Mouse (Mus musculus) myocyte (in vitro differentiated cells): ENCODE results near the gene Msi2. TPM values are rescaled to one million over a fixed set of nuclear protein-coding genes. Genes with fewer than 3 reads are reported as not detected.

Experiments used
- H3K27me3 ChIP-seq: one replicate; pipeline ENCODE4 v1.6.1; 2011; ENCODE audit not compliant: control insufficient read depth, insufficient read depth, insufficient read length
- H3K36me3 ChIP-seq: one replicate; pipeline ENCODE4 v1.6.1; 2011; ENCODE audit not compliant: control insufficient read depth, insufficient read depth
- H3K4me2 ChIP-seq: one replicate; pipeline ENCODE4 v1.6.1; 2011; ENCODE audit warnings: low read depth, control low read depth
- H3K4me3 ChIP-seq: one replicate; pipeline ENCODE4 v1.5.1; 2011; ENCODE audit warnings: mild to moderate bottlenecking, control low read depth, moderate library complexity
- H3K79me2 ChIP-seq: one replicate; pipeline ENCODE4 v1.6.1; 2011; ENCODE audit not compliant: control insufficient read depth, insufficient read depth
- H3ac ChIP-seq: one replicate; pipeline ENCODE4 v1.6.1; 2011; ENCODE audit not compliant: control insufficient read depth, insufficient read length
- CEBPB ChIP-seq: IDR thresholded peaks from 2 replicates; pipeline ENCODE4 v1.6.1; 2011; ENCODE audit warnings: mild to moderate bottlenecking, moderate library complexity; ENCODE audit not compliant: poor library complexity, insufficient read depth, severe bottlenecking
- E2F4 ChIP-seq: IDR thresholded peaks from one replicate; pipeline ENCODE4 v1.6.1; 2011; ENCODE audit warnings: mild to moderate bottlenecking, control low read depth, moderate library complexity; ENCODE audit not compliant: insufficient read depth
- MAX ChIP-seq: IDR thresholded peaks from one replicate; pipeline ENCODE4 v1.6.1; 2011; ENCODE audit warnings: low read depth, mild to moderate bottlenecking, control low read depth
- MYOD1 ChIP-seq, 3 experiments: IDR thresholded peaks; one replicate each; pipeline ENCODE4 v1.6.1; 2011; ENCODE audit warnings: control low read depth in 2 of 3, low read depth in 2 of 3, mild to moderate bottlenecking in 2 of 3, moderate library complexity in 1 of 3; ENCODE audit not compliant: insufficient read length in 2 of 3, control insufficient read depth in 1 of 3
- MYOG ChIP-seq, 3 experiments: IDR thresholded peaks; one replicate each; pipeline ENCODE4 v1.6.1; 2011; ENCODE audit warnings: control low read depth in 2 of 3, low read depth in 2 of 3, mild to moderate bottlenecking in 2 of 3; ENCODE audit not compliant: insufficient read length in 2 of 3, control insufficient read depth in 1 of 3, insufficient read depth in 1 of 3
- POLR2A ChIP-seq: IDR thresholded peaks from one replicate; pipeline ENCODE4 v1.6.1; 2011; ENCODE audit warnings: low read depth, mild to moderate bottlenecking, control low read depth, moderate library complexity; ENCODE audit not compliant: insufficient read length
- POLR2AphosphoS2 ChIP-seq: IDR thresholded peaks from one replicate; pipeline ENCODE4 v1.6.1; 2011; ENCODE audit warnings: low read depth, control low read depth; ENCODE audit not compliant: insufficient read length
- REST ChIP-seq: IDR thresholded peaks from one replicate; pipeline ENCODE4 v1.6.1; 2011; ENCODE audit warnings: mild to moderate bottlenecking, control low read depth, moderate library complexity; ENCODE audit not compliant: insufficient read depth, insufficient read length
- SRF ChIP-seq: IDR thresholded peaks from one replicate; pipeline ENCODE4 v1.6.1; 2011; ENCODE audit warnings: low read depth; ENCODE audit not compliant: control insufficient read depth, insufficient read length
- TCF12 ChIP-seq: IDR thresholded peaks from one replicate; pipeline ENCODE4 v1.6.1; 2011; ENCODE audit warnings: mild to moderate bottlenecking, control low read depth; ENCODE audit not compliant: poor library complexity, insufficient read depth, severe bottlenecking
- TCF3 ChIP-seq: IDR thresholded peaks from one replicate; pipeline ENCODE4 v1.6.1; 2011; ENCODE audit warnings: low read depth, control low read depth; ENCODE audit not compliant: insufficient read length
- USF1 ChIP-seq: IDR thresholded peaks from one replicate; pipeline ENCODE4 v1.6.1; 2011; ENCODE audit warnings: low read depth, mild to moderate bottlenecking, control low read depth, moderate library complexity
- polyA plus RNA-seq: library from polyadenylated mRNA; unstranded; fragments of >200 nt; fragmentation: generic; extraction: Trizol; gene quantifications from one replicate; pipeline ENCODE4 v1.2.1, GENCODE M21; 2012; ENCODE audit warnings: missing spikeins

Msi2 gene
- polyA plus RNA-seq, 1 experiment, result 37.9 TPM

- no peak overlapping the region for H3K4me2 ChIP-seq
- H3ac ChIP-seq, result no peak overlapping the region
- no peaks in the 10 kb centered on the region for H3K27me3 ChIP-seq
- peaks cover 8% of the 10 kb centered on the region for H3K36me3 ChIP-seq
- no peaks in the 10 kb centered on the region for H3K79me2 ChIP-seq
- TF ChIP-seq REST, result no peak
- no peak for TF ChIP-seq USF1
- TF ChIP-seq TCF12, result no peak
- TF ChIP-seq CEBPB, result no peak
- TF ChIP-seq MAX, result no peak
- no peak for TF ChIP-seq POLR2A
- no peak for TF ChIP-seq MYOG (IDR thresholded peaks at IDR 0.05; ENCODE audit: control insufficient read depth in 1 of 3, insufficient read depth in 1 of 3, insufficient read length in 2 of 3, low read depth in 2 of 3)
- no peak for TF ChIP-seq E2F4
- TF ChIP-seq TCF3, result no peak
- TF ChIP-seq MYOD1 (IDR thresholded peaks at IDR 0.05; ENCODE audit: control insufficient read depth in 1 of 3, insufficient read length in 2 of 3, low read depth in 2 of 3), result no peak
- no peak for TF ChIP-seq SRF
- no peak for TF ChIP-seq POLR2AphosphoS2
- H3K4me3 ChIP-seq, result no peak overlapping the region
Measured at GRCm38 (mm10) chr11:88443905-88444304, 274.4 kb downstream of the Msi2 start.

GRCm38 (mm10) chr11:88443291-88443690, 275.0 kb downstream of the Msi2 start:
- Histone ChIP-seq H3K36me3 (peaks cover 8% of the 10 kb centered on the region), H3K4me2 (no peak overlapping the region), H3K79me2 (no peaks in the 10 kb centered on the region), H3K4me3 (no peak overlapping the region), H3K27me3 (no peaks in the 10 kb centered on the region), H3ac (no peak overlapping the region)
- TF ChIP-seq MYOG (IDR thresholded peaks at IDR 0.05; ENCODE audit: control insufficient read depth in 1 of 3, insufficient read depth in 1 of 3, insufficient read length in 2 of 3, low read depth in 2 of 3) (no peak), TCF12 (no peak), SRF (no peak), USF1 (no peak), MAX (no peak), POLR2A (no peak), CEBPB (no peak)

- Histone ChIP-seq H3K4me2 (no peak overlapping the region), H3ac (no peak overlapping the region), H3K27me3 (no peaks in the 10 kb centered on the region), H3K79me2 (no peaks in the 10 kb centered on the region), H3K4me3 (no peak overlapping the region), H3K36me3 (peaks cover 8% of the 10 kb centered on the region)
- TF ChIP-seq MYOD1 (IDR thresholded peaks at IDR 0.05; ENCODE audit: control insufficient read depth in 1 of 3, insufficient read length in 2 of 3, low read depth in 2 of 3) (no peak), MYOG (IDR thresholded peaks at IDR 0.05; ENCODE audit: control insufficient read depth in 1 of 3, insufficient read depth in 1 of 3, insufficient read length in 2 of 3, low read depth in 2 of 3) (no peak), REST (no peak), TCF12 (no peak), CEBPB (no peak)
Measured at GRCm38 (mm10) chr11:88441871-88442740, 276.2 kb downstream of the Msi2 start.

- peaks cover 5% of the 10 kb centered on the region for H3K36me3 ChIP-seq
- H3K4me2 ChIP-seq, result no peak overlapping the region
- H3K27me3 ChIP-seq, result no peaks in the 10 kb centered on the region
- TF ChIP-seq MYOD1 (IDR thresholded peaks at IDR 0.05; ENCODE audit: control insufficient read depth in 1 of 3, insufficient read length in 2 of 3, low read depth in 2 of 3) (peak in 1 of 3 experiments; percentile 8), TCF12 (no peak)
- no peak overlapping the region for H3ac ChIP-seq
- no peak overlapping the region for H3K4me3 ChIP-seq
- H3K79me2 ChIP-seq, result no peaks in the 10 kb centered on the region
Measured at GRCm38 (mm10) chr11:88438659-88439058, 279.7 kb downstream of the Msi2 start.

- H3K79me2 ChIP-seq, result no peaks in the 10 kb centered on the region
- no peak overlapping the region for H3K4me2 ChIP-seq
- no peak overlapping the region for H3ac ChIP-seq
- H3K27me3 ChIP-seq, result no peaks in the 10 kb centered on the region
- H3K4me3 ChIP-seq, result no peak overlapping the region
- H3K36me3 ChIP-seq, result no peaks in the 10 kb centered on the region
- TF ChIP-seq TCF3 (no peak), MYOG (IDR thresholded peaks at IDR 0.05; ENCODE audit: control insufficient read depth in 1 of 3, insufficient read depth in 1 of 3, insufficient read length in 2 of 3, low read depth in 2 of 3) (no peak), USF1 (no peak), SRF (no peak), MAX (no peak), MYOD1 (IDR thresholded peaks at IDR 0.05; ENCODE audit: control insufficient read depth in 1 of 3, insufficient read length in 2 of 3, low read depth in 2 of 3) (no peak), CEBPB (no peak), POLR2AphosphoS2 (no peak), POLR2A (no peak), E2F4 (no peak)
Measured at GRCm38 (mm10) chr11:88436596-88436995, 281.7 kb downstream of the Msi2 start.
